Mouse (Mus musculus): ENCODE measurements at regions not wholly inside any gene's neighbourhood (a gene's known extent, or its start where the extent isn't known, plus 50 kb on each side); places are given as distances from the start of the nearest gene placed in this dataset.
A peak's percentile ranks its signal among the peaks of the same experiment; 100 is the strongest.

- no peak for DNase-seq (ENCODE audit: low read depth)
These were observed 113.2 kb upstream of the Thy1 start for GRCm38 (mm10) chr9:43930037-43930404.

DNA sequence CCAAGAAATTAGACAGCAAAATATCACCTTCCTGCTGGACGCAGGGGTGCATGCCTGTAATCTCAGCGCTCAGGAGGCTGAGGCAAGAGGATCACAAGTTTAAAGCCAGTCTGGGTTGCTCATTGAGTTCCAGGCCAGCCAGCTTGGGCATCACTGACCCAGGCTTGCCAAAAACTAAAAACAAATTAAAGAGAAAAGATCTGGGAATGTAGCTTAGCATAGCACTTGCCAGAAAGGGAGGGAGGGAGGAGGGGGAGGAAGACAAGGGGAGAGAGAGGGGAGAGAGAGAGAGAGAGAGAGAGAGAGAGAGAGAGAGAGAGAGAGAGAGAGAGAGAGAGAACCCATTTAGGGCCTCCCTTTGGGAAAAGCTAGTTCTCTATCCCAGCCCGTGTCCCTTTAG, 112.7 kb upstream of the Thy1 start:
- no peak for DNase-seq (ENCODE audit: low read depth)

DNA sequence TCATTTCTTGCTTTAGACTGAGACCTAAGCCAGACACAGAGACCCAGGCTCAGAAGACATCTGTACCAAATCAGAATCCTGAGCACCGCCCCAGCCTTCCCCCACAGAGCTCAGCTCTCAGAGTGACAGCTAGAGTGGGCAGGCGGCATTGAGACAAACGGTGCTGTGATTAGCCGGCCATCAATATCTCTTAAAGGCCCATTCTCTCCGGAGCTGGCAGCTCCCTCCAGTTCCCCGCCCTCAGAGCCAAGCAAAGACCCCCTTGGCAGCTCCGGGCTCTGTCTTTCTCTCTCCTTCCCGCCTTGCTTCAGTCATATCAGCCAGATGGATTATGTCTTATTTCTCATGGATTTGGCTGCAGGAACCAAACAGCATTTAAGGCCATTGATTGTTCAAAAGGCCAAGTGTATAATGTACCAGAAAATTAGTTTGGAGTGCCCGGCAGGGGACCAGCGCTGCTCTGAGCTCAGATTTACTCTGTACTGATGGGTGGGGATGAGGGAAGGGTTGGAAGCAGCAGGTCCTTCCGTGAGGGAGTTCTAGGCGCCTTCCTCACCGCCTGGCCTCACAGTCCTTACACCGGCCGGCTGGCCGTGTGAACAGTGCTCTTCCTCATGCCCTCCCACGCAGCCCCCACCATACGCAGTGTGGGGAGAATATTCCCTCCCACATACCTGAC, 109.0 kb upstream of the Thy1 start:
- DNase-seq (ENCODE audit: low read depth) = no peak

DNA sequence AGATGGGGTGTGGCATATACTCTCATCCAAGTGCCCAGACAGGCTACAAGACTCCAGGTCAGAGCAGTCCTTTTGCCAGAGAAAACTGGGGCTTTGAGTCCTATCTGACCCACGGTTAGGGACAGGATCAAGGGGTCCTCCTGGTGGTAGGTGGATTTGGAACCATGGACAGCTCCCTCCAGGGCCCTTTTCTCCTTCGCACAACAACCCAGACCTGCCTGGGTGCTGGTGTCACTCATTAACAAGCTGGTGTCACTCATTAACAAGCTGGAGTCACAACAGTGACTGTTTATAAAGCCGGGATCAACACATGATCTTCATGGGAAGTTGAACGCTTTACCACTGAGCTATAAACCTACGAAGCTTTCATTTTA, 108.5 kb upstream of the Thy1 start:
- DNase-seq (ENCODE audit: low read depth) = no peak

DNA sequence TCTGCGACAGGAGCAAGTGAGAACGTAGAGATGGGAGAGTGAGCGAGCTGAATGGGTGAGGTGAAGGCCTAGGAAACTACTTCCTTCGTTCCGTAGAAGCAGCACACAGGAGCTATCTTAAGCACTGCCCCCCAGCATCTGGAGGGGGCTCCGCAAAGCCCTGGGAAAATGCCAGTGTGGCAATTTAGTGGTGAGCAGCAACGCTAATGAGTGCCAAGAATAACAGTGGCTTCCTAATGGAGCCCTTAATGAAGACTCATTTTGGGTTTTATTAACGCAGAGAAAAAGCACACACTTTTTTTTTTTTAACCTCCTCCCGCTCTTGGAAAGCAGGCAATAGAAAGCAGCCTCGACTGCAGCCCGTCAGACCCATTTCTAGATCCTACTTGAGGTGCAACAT, 103.8 kb upstream of the Thy1 start:
- no peak for DNase-seq (ENCODE audit: low read depth)

GRCm38 (mm10) chr9:43942147-43942546, 101.0 kb upstream of the Thy1 start:
- no peak for DNase-seq (ENCODE audit: low read depth)

DNA sequence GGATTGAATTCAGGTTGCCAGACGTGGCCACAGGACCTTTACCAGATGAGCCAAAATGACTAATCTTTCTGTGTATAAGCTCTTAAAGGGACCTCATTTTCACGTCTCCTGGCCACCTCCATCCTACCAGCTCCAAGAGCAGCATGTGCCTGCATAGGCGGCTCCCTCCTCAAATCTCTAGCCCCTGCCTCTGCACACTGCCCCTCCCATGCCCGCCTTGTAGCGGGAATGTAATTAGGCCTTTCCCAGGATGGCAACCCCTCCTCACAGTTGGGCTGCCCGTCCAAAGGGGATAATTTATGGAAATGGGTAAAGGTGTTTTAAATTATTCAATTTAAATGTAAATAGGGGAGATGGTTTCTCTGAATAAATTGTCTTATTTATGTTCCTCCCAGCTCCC, 99.7 kb upstream of the Thy1 start:
- no peak for DNase-seq (ENCODE audit: low read depth)

DNA sequence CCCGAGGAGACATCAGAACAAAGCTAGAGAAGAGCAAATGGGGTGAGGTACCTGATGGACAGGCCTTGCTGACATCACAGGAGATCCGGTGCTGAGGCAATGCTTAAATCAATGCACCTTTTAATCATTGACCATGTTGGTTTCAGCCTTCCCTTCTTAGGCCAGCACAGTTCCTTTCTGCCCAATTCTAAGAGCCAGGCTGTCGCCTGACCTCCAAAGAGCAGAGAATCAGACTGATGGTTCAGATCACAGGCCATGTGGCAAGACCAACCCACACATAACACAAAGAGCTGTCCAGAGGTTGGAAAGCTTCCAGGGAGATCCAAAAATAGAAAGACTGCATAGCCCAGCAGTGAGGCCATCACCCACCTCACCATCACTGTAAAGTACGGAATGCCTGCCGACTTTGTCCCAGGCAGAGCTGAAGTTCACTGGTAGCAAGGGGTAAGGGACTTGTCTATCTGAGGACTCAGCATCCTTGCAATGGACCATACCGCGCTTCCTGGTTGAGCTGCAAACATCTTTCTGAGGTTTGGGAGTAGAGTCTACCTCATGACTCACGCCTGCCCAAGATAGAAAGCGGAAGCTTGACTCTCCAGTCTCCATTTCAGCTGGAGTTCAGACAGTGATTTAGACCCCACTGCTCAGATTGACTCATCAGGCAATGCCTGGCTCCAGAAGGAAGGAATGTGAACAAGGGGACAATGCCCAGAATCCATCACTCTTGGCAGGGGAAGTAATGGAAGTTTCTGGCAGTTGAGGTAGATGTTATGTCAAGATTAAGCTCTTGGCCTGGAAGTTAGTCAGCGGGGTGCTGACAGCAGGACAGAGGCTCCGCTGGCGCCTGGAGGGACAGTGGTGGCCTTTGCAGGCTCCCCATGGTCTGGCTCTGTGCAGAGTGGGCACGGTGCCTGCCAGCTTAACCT, 98.1 kb upstream of the Thy1 start:
- DNase-seq (ENCODE audit: low read depth) = no peak

- no peak for DNase-seq (ENCODE audit: low read depth)
These were observed 97.1 kb upstream of the Thy1 start for GRCm38 (mm10) chr9:43945997-43946649.

GRCm38 (mm10) chr9:43947089-43947488, 96.1 kb upstream of the Thy1 start:
- no peak for DNase-seq (ENCODE audit: low read depth)

- DNase-seq (ENCODE audit: low read depth) = no peak
These were observed 95.6 kb upstream of the Thy1 start for GRCm38 (mm10) chr9:43947490-43948150.

GRCm38 (mm10) chr9:43953128-43953527, 90.1 kb upstream of the Thy1 start:
- no peak for DNase-seq (ENCODE audit: low read depth)

- peak; percentile 29 for DNase-seq (ENCODE audit: low read depth)
These were observed 83.6 kb upstream of the Thy1 start for GRCm38 (mm10) chr9:43959541-43959940.

DNA sequence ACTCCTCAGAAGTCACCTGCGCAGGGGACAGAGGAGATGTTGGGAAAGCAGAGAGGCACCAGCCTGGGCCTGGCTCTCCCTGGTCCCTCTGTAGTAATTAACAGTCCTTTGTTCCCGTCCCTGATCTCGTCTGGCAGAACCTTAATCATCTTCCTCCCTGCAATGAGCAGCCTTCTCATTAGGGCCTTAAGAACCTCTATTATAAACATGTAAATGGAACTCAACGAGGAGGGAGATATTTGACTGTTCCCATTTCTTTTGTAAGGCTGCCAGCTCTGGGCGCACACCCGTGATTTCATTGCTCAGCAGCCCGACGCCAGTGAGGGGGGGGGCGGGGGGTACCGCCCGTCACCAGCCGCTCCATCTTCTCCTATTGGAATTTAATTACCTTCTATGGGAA, 81.8 kb upstream of the Thy1 start:
- no peak for DNase-seq (ENCODE audit: low read depth)

DNA sequence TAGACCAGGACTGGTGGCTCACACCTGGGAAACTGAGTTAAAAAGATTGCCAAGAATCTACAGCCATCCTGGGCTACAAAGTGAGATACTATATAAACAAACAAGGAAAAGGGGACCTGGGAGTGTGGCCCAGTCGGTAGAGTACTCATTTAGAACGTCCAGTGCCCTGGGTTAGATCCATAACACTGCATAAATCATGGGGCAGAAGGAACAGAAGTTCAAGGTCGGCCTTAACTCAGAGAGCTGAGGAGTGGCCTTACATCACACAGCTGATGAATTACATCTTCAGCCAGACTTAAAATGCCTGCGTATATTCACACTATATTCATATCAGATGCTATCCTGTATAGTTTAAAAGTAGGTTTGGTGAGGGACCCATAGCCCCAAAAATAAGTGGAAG, 78.0 kb upstream of the Thy1 start:
- no peak for DNase-seq (ENCODE audit: low read depth)

- DNase-seq (ENCODE audit: low read depth) = no peak
These were observed 77.4 kb upstream of the Thy1 start for GRCm38 (mm10) chr9:43965811-43966210.

DNA sequence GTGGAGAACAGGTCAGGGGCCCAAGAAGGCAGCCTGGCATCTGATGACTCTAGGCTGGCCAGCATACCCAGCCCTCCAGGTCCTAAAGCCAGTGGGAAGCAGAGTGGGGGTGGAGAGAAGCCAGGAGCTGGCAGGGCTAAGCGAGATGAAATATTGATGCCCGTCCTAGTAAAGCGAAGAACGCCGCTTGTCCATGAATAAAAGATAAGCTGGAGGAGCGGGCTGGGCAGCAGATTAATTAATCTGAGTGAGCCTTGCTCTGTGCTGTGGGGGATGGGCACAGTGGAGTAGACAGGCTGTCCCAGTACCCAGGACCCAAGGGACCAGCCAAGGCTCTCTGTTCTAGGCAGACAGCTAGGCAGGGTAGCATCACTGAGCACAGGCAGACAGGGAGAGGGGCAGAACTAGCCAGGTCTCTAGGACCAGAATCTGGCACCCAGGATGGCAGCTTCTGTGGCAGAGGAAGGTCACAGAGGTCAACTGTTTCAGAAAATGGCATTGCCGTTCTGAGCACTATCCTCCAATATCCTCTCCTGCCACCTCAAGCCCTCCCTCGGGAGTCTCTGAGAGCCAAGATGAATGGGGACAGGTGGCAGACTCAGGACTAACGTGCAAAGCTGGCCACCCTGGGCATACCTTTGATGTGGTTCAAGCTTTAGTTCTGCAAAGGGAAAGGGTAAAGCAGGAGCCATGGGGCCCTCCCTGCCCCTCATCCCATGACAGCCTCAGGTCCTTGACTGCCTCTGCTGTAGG, 73.0 kb upstream of the Thy1 start:
- no peak for DNase-seq (ENCODE audit: low read depth)

GRCm38 (mm10) chr9:43970858-43971257, 72.3 kb upstream of the Thy1 start:
- DNase-seq (ENCODE audit: low read depth) = no peak

GRCm38 (mm10) chr9:43972290-43972689, 70.9 kb upstream of the Thy1 start:
- peak; percentile 49 for DNase-seq (ENCODE audit: low read depth)

GRCm38 (mm10) chr9:43975405-43975804, 67.8 kb upstream of the Thy1 start:
- no peak for DNase-seq (ENCODE audit: low read depth)

DNA sequence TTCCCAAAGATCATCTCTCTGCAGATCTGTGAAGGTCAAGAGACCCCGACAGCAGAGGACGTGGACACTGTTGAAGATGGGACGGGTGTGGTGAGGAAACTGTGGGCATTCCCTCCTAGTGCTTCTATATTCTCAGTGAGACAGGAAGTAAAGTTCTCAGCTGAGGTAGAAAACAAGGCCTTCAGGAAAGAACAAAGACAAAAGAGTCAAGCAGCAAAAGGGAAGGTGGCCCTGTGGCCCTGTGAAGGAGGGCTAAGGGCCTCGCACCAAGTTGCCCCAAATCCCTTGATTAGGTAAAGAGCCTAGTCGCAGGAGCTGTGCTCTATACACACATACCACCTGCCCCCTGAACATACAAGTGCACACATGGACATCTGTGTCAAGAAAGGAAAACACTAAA, 66.8 kb upstream of the Thy1 start:
- DNase-seq (ENCODE audit: low read depth) = no peak

GRCm38 (mm10) chr9:43977773-43978172, 65.4 kb upstream of the Thy1 start:
- DNase-seq (ENCODE audit: low read depth) = no peak
